Mouse (Mus musculus) bone marrow macrophage, adult 2 months (primary cell): ENCODE data around the gene Pcif1.

Source experiments
- CTCF ChIP-seq: IDR thresholded peaks from 2 replicates; pipeline ENCODE4 v1.5.1; 2012; ENCODE audit warnings: low read depth, mild to moderate bottlenecking, low read length, moderate library complexity
- POLR2A ChIP-seq: IDR thresholded peaks from 2 replicates; pipeline ENCODE4 v1.6.1; 2012; ENCODE audit warnings: mild to moderate bottlenecking, low read depth, low read length, borderline replicate concordance

DNA sequence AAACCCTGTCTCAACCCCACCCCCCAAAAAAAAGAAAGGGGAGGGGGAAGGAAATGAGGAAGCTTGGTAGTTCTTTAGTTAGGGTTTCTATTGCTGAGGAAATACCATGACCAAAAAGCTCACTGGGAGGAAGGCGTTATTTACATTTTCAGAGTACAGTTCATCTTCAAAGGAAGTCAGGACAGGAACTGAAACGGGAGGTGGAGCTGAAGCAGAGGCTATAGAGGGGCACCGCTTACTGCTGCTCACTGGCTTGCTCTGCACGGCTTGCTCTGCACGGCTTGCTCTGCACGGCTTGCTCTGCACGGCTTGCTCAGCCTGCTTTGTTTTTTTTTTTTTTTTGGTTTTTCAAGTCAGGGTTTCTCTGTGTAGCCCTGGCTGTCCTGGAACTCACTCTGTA, 10.6 kb upstream of the Pcif1 start:
- TF ChIP-seq CTCF = no peak
- no peak for TF ChIP-seq POLR2A
